Mouse (Mus musculus): ENCODE results near the gene Mlx. TPM values are rescaled to one million over a fixed set of nuclear protein-coding genes. Genes with fewer than 3 reads are reported as not detected.
A peak's percentile ranks its signal among the peaks of the same experiment; 100 is the strongest.
"Not testable (repeated sequence)": the region's sequence is repeated elsewhere in the genome, so short reads cannot be mapped to it uniquely, and the experiment has no call there.

Mlx gene
- total and polyA plus RNA-seq, 3 experiments = 18.1 to 23.0 (median 21.3) TPM

GRCm38 (mm10) chr11:101119761-101120544 is 32.9 kb downstream of the Mlx start, which contains the start of the genes Retreg3 and Tubg1:
TSS of gene Retreg3 (minus strand) at chr11:101119893.
TSS of gene Tubg1 (plus strand) at chr11:101119938.
- H3K4me3 ChIP-seq = peak within 1 kb of the TSS; percentile 72
- H3K79me2 ChIP-seq (replicated peaks; ENCODE audit: control insufficient read depth, insufficient read depth, low read length) = peaks cover 4% of the 10 kb centered on the region; the same call in 1 of the 2 replicates
- H3K27ac ChIP-seq = peak within 1 kb of the TSS; percentile 98
- H3K4me1 ChIP-seq (ENCODE audit: control insufficient read depth, insufficient read depth, low read length) = peaks cover 7% of the 10 kb centered on the region
- intact Hi-C loops (cut with DNase I) = loop anchor here (2.0 kb wide), 3 partner anchors 23 to 55 kb away; partner anchors contain the start of genes Ccr10 and Mlx
- peak within 1 kb of the TSS; percentile 91 for H3K9ac ChIP-seq (ENCODE audit: low read depth, low read length)
- peaks cover 15% of the 10 kb centered on the region for H3K36me3 ChIP-seq (ENCODE audit: control insufficient read depth, insufficient read depth, low read length)
- no peaks in the 10 kb centered on the region for H3K27me3 ChIP-seq (ENCODE audit: control insufficient read depth, insufficient read depth, low read length)
- under 1% methylated on average over 61 of the region's 61 CpGs for WGBS
- DNase-seq = peak; percentile 99
- TF ChIP-seq POLR2A (IDR thresholded peaks at IDR 0.05; ENCODE audit: insufficient read depth, low read depth, low read length) (peak; percentile 94), EP300 (IDR thresholded peaks at IDR 0.05; ENCODE audit: insufficient read depth, low read depth, low read length) (no peak; the same call in 1 of the 2 replicates), CTCF (IDR thresholded peaks at IDR 0.05) (0 out of 2 replicates have a peak, but pooled peaks have one; percentile 0)

- Histone ChIP-seq H3K4me3 (peak overlapping the region; percentile 72), H3K4me1 (ENCODE audit: control insufficient read depth, insufficient read depth, low read length) (peaks cover 7% of the 10 kb centered on the region), H3K9ac (ENCODE audit: low read depth, low read length) (peak overlapping the region; percentile 63), H3K79me2 (replicated peaks; ENCODE audit: control insufficient read depth, insufficient read depth, low read length) (peaks cover 4% of the 10 kb centered on the region; the same call in 1 of the 2 replicates), H3K36me3 (ENCODE audit: control insufficient read depth, insufficient read depth, low read length) (peaks cover 11% of the 10 kb centered on the region), H3K27me3 (ENCODE audit: control insufficient read depth, insufficient read depth, low read length) (no peaks in the 10 kb centered on the region), H3K27ac (peak overlapping the region; percentile 84)
- DNase-seq = peak in 1 of 2 experiments; percentile 53
- TF ChIP-seq CTCF (IDR thresholded peaks at IDR 0.05) = no peak
- no peak for TF ChIP-seq EP300 (IDR thresholded peaks at IDR 0.05; ENCODE audit: insufficient read depth, low read depth, low read length)
- no peak for TF ChIP-seq POLR2A (IDR thresholded peaks at IDR 0.05; ENCODE audit: insufficient read depth, low read depth, low read length)
- WGBS = 20% methylated on average over 19 of the region's 19 CpGs
- intact Hi-C loops (cut with DNase I) = loop anchor here (2.0 kb wide), 1 partner anchor 24 kb away; no protein-coding TSS in a partner anchor
Measured at GRCm38 (mm10) chr11:101120545-101121188, 33.6 kb downstream of the Mlx start.

DNA sequence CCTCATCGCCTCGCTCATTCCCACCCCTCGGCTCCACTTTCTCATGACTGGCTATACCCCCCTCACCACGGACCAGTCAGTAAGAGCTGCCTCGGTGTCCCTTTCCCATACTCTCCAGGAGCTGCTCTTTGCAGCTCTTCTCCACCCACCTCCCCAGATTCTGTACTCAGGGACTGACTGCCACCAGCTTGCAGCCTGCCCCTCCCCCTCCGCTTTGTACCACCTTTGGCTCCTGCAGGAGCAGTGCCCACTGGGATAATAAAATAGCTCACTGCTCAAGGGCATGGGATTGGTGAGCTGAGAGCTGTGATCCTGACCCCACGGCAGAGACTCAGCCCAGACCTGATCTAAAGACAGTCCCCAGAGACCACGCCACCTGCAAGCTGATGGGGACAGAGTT is 37.4 kb downstream of the Mlx start:
- H3K27ac ChIP-seq; H3K4me3 ChIP-seq; H3K79me2 ChIP-seq (replicated peaks; ENCODE audit: control insufficient read depth, insufficient read depth, low read length); H3K27me3 ChIP-seq (ENCODE audit: control insufficient read depth, insufficient read depth, low read length); DNase-seq; H3K36me3 ChIP-seq (ENCODE audit: control insufficient read depth, insufficient read depth, low read length); H3K9ac ChIP-seq (ENCODE audit: low read depth, low read length); H3K4me1 ChIP-seq (ENCODE audit: control insufficient read depth, insufficient read depth, low read length); intact Hi-C loops (cut with DNase I): not testable (repeated sequence)
- WGBS = 96% methylated on average over 8 of the region's 8 CpGs

DNA sequence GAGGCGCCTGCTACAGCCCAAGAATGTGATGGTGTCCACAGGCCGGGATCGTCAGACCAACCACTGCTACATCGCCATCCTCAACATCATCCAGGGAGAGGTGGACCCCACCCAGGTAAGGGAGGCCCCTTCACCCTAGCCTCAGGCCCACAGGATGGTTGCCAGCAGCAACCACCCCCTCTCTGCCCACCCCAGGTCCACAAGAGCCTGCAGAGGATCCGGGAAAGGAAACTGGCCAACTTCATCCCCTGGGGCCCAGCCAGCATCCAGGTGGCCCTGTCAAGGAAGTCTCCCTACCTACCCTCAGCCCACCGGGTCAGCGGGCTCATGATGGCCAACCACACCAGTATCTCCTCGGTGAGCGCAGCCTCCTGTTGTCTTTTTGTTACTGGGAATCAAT is 37.9 kb downstream of the Mlx start:
- H3K4me3 ChIP-seq; DNase-seq; H3K27ac ChIP-seq; H3K79me2 ChIP-seq (replicated peaks; ENCODE audit: control insufficient read depth, insufficient read depth, low read length); intact Hi-C loops (cut with DNase I); H3K27me3 ChIP-seq (ENCODE audit: control insufficient read depth, insufficient read depth, low read length); H3K4me1 ChIP-seq (ENCODE audit: control insufficient read depth, insufficient read depth, low read length); H3K9ac ChIP-seq (ENCODE audit: low read depth, low read length); H3K36me3 ChIP-seq (ENCODE audit: control insufficient read depth, insufficient read depth, low read length): not testable (repeated sequence)
- 95% methylated on average over 9 of the region's 9 CpGs for WGBS

DNA sequence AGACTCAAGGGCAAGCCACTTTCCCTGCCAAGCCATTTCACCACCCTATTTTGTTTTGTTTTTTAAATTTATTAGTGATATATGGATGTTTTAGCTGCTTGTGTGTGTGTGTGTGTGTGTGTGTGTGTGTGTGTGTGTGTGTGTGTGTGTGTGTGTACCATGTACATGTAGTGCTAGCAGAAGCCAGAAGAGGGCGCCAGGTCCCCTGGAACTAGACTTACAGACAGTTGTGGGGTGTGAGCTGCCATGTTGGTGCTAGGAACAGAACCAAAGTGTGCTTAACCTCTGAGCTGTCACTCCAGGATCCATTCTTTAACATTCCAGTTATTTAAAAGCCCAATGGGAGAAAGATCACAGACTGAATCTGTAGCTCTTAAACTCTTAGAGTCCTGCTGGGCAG is 40.0 kb downstream of the Mlx start:
- Histone ChIP-seq H3K4me3 (no peak overlapping the region), H3K36me3 (ENCODE audit: control insufficient read depth, insufficient read depth, low read length) (no peaks in the 10 kb centered on the region), H3K79me2 (replicated peaks; ENCODE audit: control insufficient read depth, insufficient read depth, low read length) (no peaks in the 10 kb centered on the region), H3K27me3 (ENCODE audit: control insufficient read depth, insufficient read depth, low read length) (no peaks in the 10 kb centered on the region), H3K9ac (ENCODE audit: low read depth, low read length) (no peak overlapping the region), H3K27ac (no peak overlapping the region), H3K4me1 (ENCODE audit: control insufficient read depth, insufficient read depth, low read length) (no peaks in the 10 kb centered on the region; the same call in 1 of the 2 replicates)
- TF ChIP-seq EP300 (IDR thresholded peaks at IDR 0.05; ENCODE audit: insufficient read depth, low read depth, low read length) (no peak), CTCF (IDR thresholded peaks at IDR 0.05) (peak; percentile 31), POLR2A (IDR thresholded peaks at IDR 0.05; ENCODE audit: insufficient read depth, low read depth, low read length) (no peak)
- no peak for DNase-seq
- WGBS = 86% methylated on average over 1 of the region's 1 CpGs
- intact Hi-C loops (cut with DNase I) = no loop called here

GRCm38 (mm10) chr11:101128996-101129577 is 42.0 kb downstream of the Mlx start:
- intact Hi-C loops (cut with DNase I) = no loop called here
- peak; percentile 34 to 45 for DNase-seq
- H3K4me1 ChIP-seq (ENCODE audit: control insufficient read depth, insufficient read depth, low read length) = no peaks in the 10 kb centered on the region; the same call in 1 of the 2 replicates
- H3K27me3 ChIP-seq (ENCODE audit: control insufficient read depth, insufficient read depth, low read length) = no peaks in the 10 kb centered on the region
- no peaks in the 10 kb centered on the region for H3K36me3 ChIP-seq (ENCODE audit: control insufficient read depth, insufficient read depth, low read length)
- no peaks in the 10 kb centered on the region for H3K79me2 ChIP-seq (replicated peaks; ENCODE audit: control insufficient read depth, insufficient read depth, low read length)
- 67% methylated on average over 11 of the region's 11 CpGs for WGBS
- no peak overlapping the region for H3K4me3 ChIP-seq
- TF ChIP-seq EP300 (IDR thresholded peaks at IDR 0.05; ENCODE audit: insufficient read depth, low read depth, low read length) = no peak
- TF ChIP-seq POLR2A (IDR thresholded peaks at IDR 0.05; ENCODE audit: insufficient read depth, low read depth, low read length) = no peak
- no peak for TF ChIP-seq CTCF (IDR thresholded peaks at IDR 0.05)
- H3K9ac ChIP-seq (ENCODE audit: low read depth, low read length) = no peak overlapping the region
- no peak overlapping the region; the same call in 1 of the 2 replicates for H3K27ac ChIP-seq

Data from heart, adult 2 months (tissue).